Mouse (Mus musculus): ENCODE results near the gene Zfp62. TPM values are rescaled to one million over a fixed set of nuclear protein-coding genes. Genes with fewer than 3 reads are reported as not detected.

Gene Zfp62
- polyA plus RNA-seq, 2 experiments: 5.2 to 10.6 TPM

DNA sequence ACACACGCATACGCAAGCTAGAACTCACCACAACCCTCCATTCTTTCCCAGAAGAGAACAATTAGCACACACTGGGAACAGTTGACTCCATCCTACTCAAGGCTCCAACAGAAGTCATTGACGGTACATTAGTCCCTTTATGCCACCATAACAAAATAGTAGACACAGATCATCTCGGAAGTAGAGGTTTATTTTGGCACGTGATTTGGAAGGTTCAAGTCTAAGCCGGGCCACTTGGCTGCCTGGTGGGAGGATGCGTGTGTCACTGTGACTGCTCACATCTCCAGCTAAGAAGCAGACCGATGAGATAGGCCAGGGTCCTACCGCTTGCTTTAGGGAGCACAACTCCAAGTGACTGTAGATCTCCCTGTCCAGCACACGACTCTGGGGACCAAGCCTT, 64.2 kb downstream of the Zfp62 start:
- H3K4me2 ChIP-seq (ENCODE audit: low read depth): no peak overlapping the region
- H3K36me3 ChIP-seq (replicated peaks; ENCODE audit: control insufficient read depth, insufficient read depth, low read depth): peaks cover 6% of the 10 kb centered on the region; the same call in 1 of the 2 replicates
- no peaks in the 10 kb centered on the region for H3K9me3 ChIP-seq (ENCODE audit: control insufficient read depth, low read length)
- no peak overlapping the region for H3K27ac ChIP-seq
- DNase-seq (ENCODE audit: low read depth in 3 of 3, low spot score in 3 of 3) (no peak), ATAC-seq (ENCODE audit: insufficient read depth) (no peak)
- WGBS (ENCODE audit: insufficient replicate concordance): 80% methylated on average over 10 of the region's 10 CpGs
- no peak overlapping the region for H3K4me3 ChIP-seq (ENCODE audit: insufficient read depth in 1 of 2, low read depth in 2 of 2, low read length in 2 of 2)
- no peak overlapping the region for H3K9ac ChIP-seq (replicated peaks)
- no peak for TF ChIP-seq EP300 (IDR thresholded peaks at IDR 0.05; ENCODE audit: low read depth)
- no peak for TF ChIP-seq CTCF (IDR thresholded peaks at IDR 0.05; ENCODE audit: low read depth)
- no peaks in the 10 kb centered on the region for H3K27me3 ChIP-seq (ENCODE audit: control insufficient read depth, insufficient read depth, low read length)
- peaks cover 0 to 8% of the 10 kb centered on the region in 2 experiments; a peak in 2 of 4 replicates for H3K4me1 ChIP-seq (replicated peaks; ENCODE audit: control insufficient read depth in 2 of 2, insufficient read depth in 2 of 2, low read length in 1 of 2)

DNA sequence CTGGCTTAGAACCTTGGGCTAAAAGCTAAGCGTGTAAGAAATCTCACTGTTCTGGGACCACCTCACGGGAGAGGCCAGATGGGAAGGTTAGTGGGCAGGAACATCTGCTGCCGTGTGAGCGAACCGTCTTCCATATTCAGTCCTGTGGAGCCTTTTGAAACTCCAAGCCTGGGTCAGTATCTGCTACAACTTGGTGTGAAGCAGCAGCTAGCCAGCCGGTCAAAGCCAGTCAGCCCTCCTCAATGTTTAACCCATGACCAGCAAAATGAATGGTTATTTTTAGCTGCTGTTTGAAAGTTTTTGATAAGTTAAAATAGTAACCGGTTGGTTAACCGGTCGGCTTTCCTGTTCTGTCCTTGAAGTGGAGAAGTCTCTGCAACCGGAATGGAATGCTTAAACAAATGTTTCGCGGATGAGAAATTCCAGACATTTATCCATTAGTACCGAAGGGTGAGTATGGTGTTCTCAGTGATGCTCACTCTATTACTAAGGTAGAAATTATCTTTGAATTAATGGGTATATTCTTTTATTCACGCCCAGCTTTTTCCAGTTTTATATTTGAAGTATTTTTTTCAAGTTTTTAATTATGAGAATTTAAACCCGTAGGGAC, 65.0 kb downstream of the Zfp62 start:
- Histone ChIP-seq H3K27me3 (ENCODE audit: control insufficient read depth, insufficient read depth, low read length) (no peaks in the 10 kb centered on the region), H3K4me2 (ENCODE audit: low read depth) (no peak overlapping the region), H3K4me3 (ENCODE audit: insufficient read depth in 1 of 2, low read depth in 2 of 2, low read length in 2 of 2) (no peak overlapping the region), H3K4me1 (replicated peaks; ENCODE audit: control insufficient read depth in 2 of 2, insufficient read depth in 2 of 2, low read length in 1 of 2) (peaks cover 0 to 8% of the 10 kb centered on the region in 2 experiments; a peak in 2 of 4 replicates), H3K27ac (no peak overlapping the region), H3K9ac (replicated peaks) (no peak overlapping the region), H3K36me3 (replicated peaks; ENCODE audit: control insufficient read depth, insufficient read depth, low read depth) (peaks cover 3% of the 10 kb centered on the region; the same call in 1 of the 2 replicates), H3K9me3 (ENCODE audit: control insufficient read depth, low read length) (no peaks in the 10 kb centered on the region)
- DNase-seq (ENCODE audit: low read depth in 3 of 3, low spot score in 3 of 3): no peak
- WGBS (ENCODE audit: insufficient replicate concordance): 72% methylated on average over 15 of the region's 15 CpGs
- no peak for ATAC-seq (ENCODE audit: insufficient read depth)
- TF ChIP-seq EP300 (IDR thresholded peaks at IDR 0.05; ENCODE audit: low read depth): no peak
- TF ChIP-seq CTCF (IDR thresholded peaks at IDR 0.05; ENCODE audit: low read depth): no peak

Other genes starting within 250 kb of the Zfp62 start
- gene Olfr56, start 224.4 kb upstream of the Zfp62 start, polyA plus RNA-seq (2012; rRNA removed): 0.08 and 0.10 TPM in 2 replicates
- gene Olfr56, start 224.4 kb upstream of the Zfp62 start, polyA plus RNA-seq (2014; fragmentation: Nextera tagmentation; extraction: Ambion mirVana): not detected in 2 replicates
- gene 9930111J21Rik1, start 223.9 kb upstream of the Zfp62 start, polyA plus RNA-seq (2012; rRNA removed): 0.22 and 0.24 TPM in 2 replicates
- 0.61 and 0.64 TPM in 2 replicates for gene 9930111J21Rik1, start 223.9 kb upstream of the Zfp62 start, polyA plus RNA-seq (2014; fragmentation: Nextera tagmentation; extraction: Ambion mirVana)
- 0.01 and 0.02 TPM in 2 replicates for gene Gm12185, start 211.1 kb upstream of the Zfp62 start, polyA plus RNA-seq (2012; rRNA removed)
- not detected in 2 replicates for gene Gm12185, start 211.1 kb upstream of the Zfp62 start, polyA plus RNA-seq (2014; fragmentation: Nextera tagmentation; extraction: Ambion mirVana)
- 0.22 and 0.29 TPM in 2 replicates for gene Tgtp1, start 209.1 kb upstream of the Zfp62 start, polyA plus RNA-seq (2012; rRNA removed)
- gene Tgtp1, start 209.1 kb upstream of the Zfp62 start, polyA plus RNA-seq (2014; fragmentation: Nextera tagmentation; extraction: Ambion mirVana): 0.43 and 1.7 TPM in 2 replicates
- gene 9930111J21Rik2, start 152.1 kb upstream of the Zfp62 start, polyA plus RNA-seq (2012; rRNA removed): 0.34 and 0.56 TPM in 2 replicates
- gene 9930111J21Rik2, start 152.1 kb upstream of the Zfp62 start, polyA plus RNA-seq (2014; fragmentation: Nextera tagmentation; extraction: Ambion mirVana): 0.51 and 0.57 TPM in 2 replicates
- 0.06 and 0.27 TPM in 2 replicates for gene Tgtp2, start 139.1 kb upstream of the Zfp62 start, polyA plus RNA-seq (2012; rRNA removed)
- gene Tgtp2, start 139.1 kb upstream of the Zfp62 start, polyA plus RNA-seq (2014; fragmentation: Nextera tagmentation; extraction: Ambion mirVana): 0.35 and 0.51 TPM in 2 replicates
- 2.4 and 3.2 TPM in 2 replicates for gene Ifi47, start 126.7 kb upstream of the Zfp62 start, polyA plus RNA-seq (2012; rRNA removed)
- 6.2 and 7.6 TPM in 2 replicates for gene Ifi47, start 126.7 kb upstream of the Zfp62 start, polyA plus RNA-seq (2014; fragmentation: Nextera tagmentation; extraction: Ambion mirVana)
- not detected in 2 replicates for gene Olfr1396, start 88.4 kb upstream of the Zfp62 start, polyA plus RNA-seq (2012; rRNA removed)
- gene Olfr1396, start 88.4 kb upstream of the Zfp62 start, polyA plus RNA-seq (2014; fragmentation: Nextera tagmentation; extraction: Ambion mirVana): not detected in 2 replicates
- not detected in 2 replicates for gene Olfr1395, start 61.0 kb upstream of the Zfp62 start, polyA plus RNA-seq (2012; rRNA removed)
- gene Olfr1395, start 61.0 kb upstream of the Zfp62 start, polyA plus RNA-seq (2014; fragmentation: Nextera tagmentation; extraction: Ambion mirVana): not detected in 2 replicates
- gene Olfr1394, start 48.9 kb upstream of the Zfp62 start, polyA plus RNA-seq (2012; rRNA removed): not detected in 2 replicates
- not detected in 2 replicates for gene Olfr1394, start 48.9 kb upstream of the Zfp62 start, polyA plus RNA-seq (2014; fragmentation: Nextera tagmentation; extraction: Ambion mirVana)
- 0.78 and 1.2 TPM in 2 replicates for gene Btnl9, start 16.1 kb upstream of the Zfp62 start, polyA plus RNA-seq (2012; rRNA removed)
- 0.34 and 0.57 TPM in 2 replicates for gene Btnl9, start 16.1 kb upstream of the Zfp62 start, polyA plus RNA-seq (2014; fragmentation: Nextera tagmentation; extraction: Ambion mirVana)
- 22.8 and 23.7 TPM in 2 replicates for gene Mgat1, start 40.9 kb downstream of the Zfp62 start, polyA plus RNA-seq (2012; rRNA removed)
- 22.6 and 25.7 TPM in 2 replicates for gene Mgat1, start 40.9 kb downstream of the Zfp62 start, polyA plus RNA-seq (2014; fragmentation: Nextera tagmentation; extraction: Ambion mirVana)
- 0.03 and 0.08 TPM in 2 replicates for gene Olfr1393, start 75.0 kb downstream of the Zfp62 start, polyA plus RNA-seq (2012; rRNA removed)
- gene Olfr1393, start 75.0 kb downstream of the Zfp62 start, polyA plus RNA-seq (2014; fragmentation: Nextera tagmentation; extraction: Ambion mirVana): 0.05 and 0.10 TPM in 2 replicates
- 0.01 TPM in 2 replicates for gene Olfr1392, start 82.0 kb downstream of the Zfp62 start, polyA plus RNA-seq (2012; rRNA removed)
- not detected in 2 replicates for gene Olfr1392, start 82.0 kb downstream of the Zfp62 start, polyA plus RNA-seq (2014; fragmentation: Nextera tagmentation; extraction: Ambion mirVana)
- gene Olfr10, start 101.4 kb downstream of the Zfp62 start, polyA plus RNA-seq (2012; rRNA removed): not detected in 2 replicates
- not detected in 2 replicates for gene Olfr10, start 101.4 kb downstream of the Zfp62 start, polyA plus RNA-seq (2014; fragmentation: Nextera tagmentation; extraction: Ambion mirVana)
- gene Olfr1391, start 119.5 kb downstream of the Zfp62 start, polyA plus RNA-seq (2012; rRNA removed): not detected in 2 replicates
- not detected in 2 replicates for gene Olfr1391, start 119.5 kb downstream of the Zfp62 start, polyA plus RNA-seq (2014; fragmentation: Nextera tagmentation; extraction: Ambion mirVana)
- not detected in 2 replicates for gene Olfr1390, start 131.9 kb downstream of the Zfp62 start, polyA plus RNA-seq (2012; rRNA removed)
- gene Olfr1390, start 131.9 kb downstream of the Zfp62 start, polyA plus RNA-seq (2014; fragmentation: Nextera tagmentation; extraction: Ambion mirVana): not detected in 2 replicates
- not detected in 2 replicates for gene Olfr1389, start 219.8 kb downstream of the Zfp62 start, polyA plus RNA-seq (2012; rRNA removed)
- not detected in 2 replicates for gene Olfr1389, start 219.8 kb downstream of the Zfp62 start, polyA plus RNA-seq (2014; fragmentation: Nextera tagmentation; extraction: Ambion mirVana)
- gene Olfr1388, start 233.3 kb downstream of the Zfp62 start, polyA plus RNA-seq (2012; rRNA removed): 0.04 and 0.10 TPM in 2 replicates
- 0.08 TPM in 1 of 2 replicates, not detected in the other for gene Olfr1388, start 233.3 kb downstream of the Zfp62 start, polyA plus RNA-seq (2014; fragmentation: Nextera tagmentation; extraction: Ambion mirVana)